Mouse (Mus musculus): ENCODE results near the gene Nelfe.
"Not testable (repeated sequence)": the region's sequence is repeated elsewhere in the genome, so short reads cannot be mapped to it uniquely, and the experiment has no call there.

Gene Nelfe

GRCm38 (mm10) chr17:34849722-34850516 is at the start of gene Nelfe, which contains the start of gene Skiv2l:
Gene Nelfe, plus strand, starts transcription at chr17:34850391.
Gene Skiv2l, minus strand, starts transcription at chr17:34850210.
- peak; percentile 96 for DNase-seq

- DNase-seq: not testable (repeated sequence)
Observed at GRCm38 (mm10) chr17:34800781-34801305, 49.3 kb upstream of the Nelfe start.

- not testable (repeated sequence) for DNase-seq
Observed at GRCm38 (mm10) chr17:34802756-34803155, 47.4 kb upstream of the Nelfe start.

- not testable (repeated sequence) for DNase-seq
Observed at GRCm38 (mm10) chr17:34803367-34803766, 46.8 kb upstream of the Nelfe start.

GRCm38 (mm10) chr17:34804301-34804700 is 45.9 kb upstream of the Nelfe start, which contains the start of gene Cyp21a1:
Gene Cyp21a1, minus strand, starts transcription at chr17:34804561.
- not testable (repeated sequence) for DNase-seq

GRCm38 (mm10) chr17:34804871-34805562 is 45.2 kb upstream of the Nelfe start:
- DNase-seq: no peak

- DNase-seq: no peak
Observed at GRCm38 (mm10) chr17:34807176-34807575, 43.0 kb upstream of the Nelfe start.

GRCm38 (mm10) chr17:34808599-34809205 is 41.5 kb upstream of the Nelfe start:
- DNase-seq: no peak

GRCm38 (mm10) chr17:34810411-34810810 is 39.8 kb upstream of the Nelfe start:
- not testable (repeated sequence) for DNase-seq

GRCm38 (mm10) chr17:34810811-34811210 is 39.4 kb upstream of the Nelfe start:
- not testable (repeated sequence) for DNase-seq

- no peak for DNase-seq
Observed at GRCm38 (mm10) chr17:34811275-34811674, 38.9 kb upstream of the Nelfe start.

- DNase-seq: peak; percentile 52
Observed at GRCm38 (mm10) chr17:34813747-34814146, 36.4 kb upstream of the Nelfe start.

- no peak for DNase-seq
Observed at GRCm38 (mm10) chr17:34814818-34815370, 35.3 kb upstream of the Nelfe start.

- not testable (repeated sequence) for DNase-seq
Observed at GRCm38 (mm10) chr17:34830776-34831175, 19.4 kb upstream of the Nelfe start.

GRCm38 (mm10) chr17:34836155-34836855 is 13.9 kb upstream of the Nelfe start:
- DNase-seq: no peak

GRCm38 (mm10) chr17:34836856-34837221 is 13.4 kb upstream of the Nelfe start, which contains the start of the genes Stk19 and Dxo:
Gene Stk19, minus strand, starts transcription at chr17:34836945.
Gene Dxo, plus strand, starts transcription at chr17:34837019.
- peak; percentile 98 for DNase-seq

- no peak for DNase-seq
Observed at GRCm38 (mm10) chr17:34837464-34838324, 12.5 kb upstream of the Nelfe start.

GRCm38 (mm10) chr17:34838785-34839184 is 11.4 kb upstream of the Nelfe start:
- no peak for DNase-seq

- no peak for DNase-seq
Observed at GRCm38 (mm10) chr17:34840736-34841307, 9.4 kb upstream of the Nelfe start.

GRCm38 (mm10) chr17:34844884-34845283 is 5.3 kb upstream of the Nelfe start:
- DNase-seq: no peak

- DNase-seq: no peak
Observed at GRCm38 (mm10) chr17:34847192-34847591, 3.0 kb upstream of the Nelfe start.
